Mouse (Mus musculus) liver, embryonic 14.5 days (tissue): ENCODE measurements at regions not wholly inside any gene's neighbourhood (a gene's known extent, or its start where the extent isn't known, plus 50 kb on each side); places are given as distances from the start of the nearest gene placed in this dataset.

ENCODE experiments used
- ATAC-seq: fragments of 200-750 bp; cut with Nextera tagmentation; 2 replicates; pipeline ENCODE4 v1.8.0; 2017; ENCODE audit warnings: moderate number of reproducible peaks, mild to moderate bottlenecking, moderate library complexity; ENCODE audit not compliant: insufficient read depth
- DNase-seq, 3 experiments: peaks; one replicate each; pipeline ENCODE4 v3.0.0-alpha.2; 2012 to 2013; ENCODE audit warnings: low read depth in 3 of 3, low spot score in 3 of 3
- H3K27ac ChIP-seq: fragments of 300-500 bp; sonication (generic); 2 replicates; pipeline ENCODE4 v1.5.1; 2014; ENCODE audit warnings: moderate library complexity, mild to moderate bottlenecking, control low read depth, inconsistent platforms
- H3K27me3 ChIP-seq: fragments of 300-500 bp; sonication (generic); 2 replicates; pipeline ENCODE4 v1.6.1; 2014; ENCODE audit warnings: mild to moderate bottlenecking, low read length, moderate library complexity; ENCODE audit not compliant: control insufficient read depth, insufficient read depth
- H3K36me3 ChIP-seq: fragments of 300-500 bp; sonication (generic); replicated peaks from 2 replicates; pipeline ENCODE4 v1.6.1; 2014; ENCODE audit warnings: low read depth; ENCODE audit not compliant: control insufficient read depth, insufficient read depth
- H3K4me1 ChIP-seq, 2 experiments: fragments of 200-500 bp in 1 of 2; fragments of 300-500 bp in 1 of 2; sonication (generic) in 1 of 2; replicated peaks; 2 replicates each; pipeline ENCODE4 v1.6.1; 2012 to 2014; ENCODE audit warnings: antibody characterized with exemption in 1 of 2, inconsistent platforms in 1 of 2, low read length in 1 of 2; ENCODE audit not compliant: control insufficient read depth in 2 of 2, insufficient read depth in 2 of 2
- H3K4me2 ChIP-seq: fragments of 300-500 bp; sonication (generic); 2 replicates; pipeline ENCODE4 v1.6.1; 2014; ENCODE audit warnings: low read depth, mild to moderate bottlenecking, control low read depth, moderate library complexity
- H3K4me3 ChIP-seq, 2 experiments: fragments of 200-500 bp in 1 of 2; fragments of 300-500 bp in 1 of 2; sonication (generic) in 1 of 2; 2 replicates each; pipeline ENCODE4 v1.5.1; 2012 to 2014; ENCODE audit warnings: low read depth in 2 of 2, low read length in 2 of 2, mild to moderate bottlenecking in 2 of 2, control low read depth in 1 of 2, inconsistent platforms in 1 of 2, moderate library complexity in 1 of 2; ENCODE audit not compliant: insufficient read depth in 1 of 2
- H3K9ac ChIP-seq: fragments of 300-500 bp; sonication (generic); replicated peaks from 2 replicates; pipeline ENCODE4 v1.6.1; 2014; ENCODE audit warnings: mild to moderate bottlenecking, control low read depth, moderate library complexity
- H3K9me3 ChIP-seq: fragments of 300-500 bp; sonication (generic); 2 replicates; pipeline ENCODE4 v1.6.1; 2016; ENCODE audit warnings: low read length, mixed read lengths; ENCODE audit not compliant: control insufficient read depth
- CTCF ChIP-seq: IDR thresholded peaks from 2 replicates; pipeline ENCODE4 v1.5.1; 2016; ENCODE audit warnings: antibody characterized with exemption, low read depth, control low read depth
- EP300 ChIP-seq: IDR thresholded peaks from 2 replicates; pipeline ENCODE4 v1.6.1; 2016; ENCODE audit warnings: antibody characterized with exemption, low read depth
- WGBS: fragments of 180-500 bp; shearing (Covaris S2); extraction: QIAGEN DNeasy Blood & Tissue Kit; methylation state at CpG from one replicate; pipeline ENCODE4 v1.1.7; 2014; ENCODE audit not compliant: insufficient replicate concordance; 5-methylcytosine and 5-hydroxymethylcytosine counted together

GRCm38 (mm10) chr3:148572493-148572892 lies 417.9 kb downstream of the Adgrl2 start:
- H3K9ac ChIP-seq: no peak overlapping the region
- H3K9me3 ChIP-seq: no peaks in the 10 kb centered on the region
- no peaks in the 10 kb centered on the region for H3K36me3 ChIP-seq
- ATAC-seq (no peak), DNase-seq (no peak)
- TF ChIP-seq CTCF (no peak), EP300 (no peak)
- H3K27me3 ChIP-seq: no peaks in the 10 kb centered on the region
- no peak overlapping the region for H3K27ac ChIP-seq
- H3K4me1 ChIP-seq: no peaks in the 10 kb centered on the region
- H3K4me2 ChIP-seq: no peak overlapping the region
- H3K4me3 ChIP-seq: no peak overlapping the region
- WGBS: 55% methylated on average over 4 of the region's 4 CpGs

GRCm38 (mm10) chr3:148564716-148565115 lies 425.6 kb downstream of the Adgrl2 start:
- Histone ChIP-seq H3K36me3 (no peaks in the 10 kb centered on the region), H3K27me3 (no peaks in the 10 kb centered on the region), H3K4me2 (no peak overlapping the region), H3K4me1 (no peaks in the 10 kb centered on the region), H3K9me3 (no peaks in the 10 kb centered on the region), H3K27ac (no peak overlapping the region), H3K4me3 (no peak overlapping the region), H3K9ac (no peak overlapping the region)
- ATAC-seq (no peak), DNase-seq (no peak)
- 44% methylated on average over 4 of the region's 4 CpGs for WGBS
- TF ChIP-seq EP300: no peak

GRCm38 (mm10) chr3:148561211-148561610 lies 429.1 kb downstream of the Adgrl2 start:
- no peak overlapping the region for H3K27ac ChIP-seq
- DNase-seq (no peak), ATAC-seq (no peak)
- no peaks in the 10 kb centered on the region for H3K4me1 ChIP-seq
- no peak overlapping the region for H3K4me3 ChIP-seq
- H3K36me3 ChIP-seq: no peaks in the 10 kb centered on the region
- H3K27me3 ChIP-seq: no peaks in the 10 kb centered on the region
- no peak for TF ChIP-seq EP300
- TF ChIP-seq CTCF: no peak
- H3K9ac ChIP-seq: no peak overlapping the region
- no peak overlapping the region for H3K4me2 ChIP-seq
- WGBS: 82% methylated on average over 4 of the region's 4 CpGs
- H3K9me3 ChIP-seq: no peaks in the 10 kb centered on the region

- Histone ChIP-seq H3K9ac (no peak overlapping the region), H3K9me3 (no peaks in the 10 kb centered on the region), H3K27me3 (no peaks in the 10 kb centered on the region), H3K27ac (no peak overlapping the region), H3K36me3 (no peaks in the 10 kb centered on the region), H3K4me1 (no peaks in the 10 kb centered on the region), H3K4me3 (no peak overlapping the region), H3K4me2 (no peak overlapping the region)
- TF ChIP-seq CTCF (no peak), EP300 (no peak)
- ATAC-seq (no peak), DNase-seq (no peak)
- 70% methylated on average over 13 of the region's 13 CpGs for WGBS
These were observed 430.4 kb downstream of the Adgrl2 start for GRCm38 (mm10) chr3:148559752-148560460.

- H3K4me3 ChIP-seq: no peak overlapping the region
- DNase-seq (no peak), ATAC-seq (no peak)
- H3K27ac ChIP-seq: no peak overlapping the region
- TF ChIP-seq EP300 (no peak), CTCF (no peak)
- H3K9ac ChIP-seq: no peak overlapping the region
- 48% methylated on average over 5 of the region's 5 CpGs for WGBS
- no peaks in the 10 kb centered on the region for H3K4me1 ChIP-seq
- no peak overlapping the region for H3K4me2 ChIP-seq
- H3K9me3 ChIP-seq: no peaks in the 10 kb centered on the region
- no peaks in the 10 kb centered on the region for H3K36me3 ChIP-seq
- no peaks in the 10 kb centered on the region for H3K27me3 ChIP-seq
These were observed 431.7 kb downstream of the Adgrl2 start for GRCm38 (mm10) chr3:148558592-148559157.
